Mouse (Mus musculus) liver, adult 2 months (tissue): ENCODE results near the gene Lypd3. TPM values are rescaled to one million over a fixed set of nuclear protein-coding genes. Genes with fewer than 3 reads are reported as not detected.
A peak's percentile ranks its signal among the peaks of the same experiment; 100 is the strongest.
"Not testable (repeated sequence)": the region's sequence is repeated elsewhere in the genome, so short reads cannot be mapped to it uniquely, and the experiment has no call there.

Experiments
- DNase-seq: peaks from one replicate; pipeline ENCODE4 v3.0.0-alpha.2; 2011; ENCODE audit warnings: low read depth, low spot score; ENCODE audit errors: extremely low read depth
- H3K27ac ChIP-seq: fragments of 200-500 bp; replicated peaks from 2 replicates; pipeline ENCODE4 v1.5.1; 2012; ENCODE audit warnings: low read depth, mild to moderate bottlenecking, control low read depth, inconsistent platforms, low read length; ENCODE audit not compliant: insufficient read depth
- H3K27me3 ChIP-seq: fragments of 200-500 bp; 2 replicates; pipeline ENCODE4 v1.6.1; 2012; ENCODE audit warnings: mild to moderate bottlenecking, moderate library complexity, low read length, inconsistent platforms; ENCODE audit not compliant: control insufficient read depth, insufficient read depth
- H3K36me3 ChIP-seq: fragments of 200-500 bp; 2 replicates; pipeline ENCODE4 v1.6.1; 2012; ENCODE audit warnings: low read length, inconsistent platforms; ENCODE audit not compliant: control insufficient read depth, insufficient read depth
- H3K4me1 ChIP-seq: fragments of 200-500 bp; 2 replicates; pipeline ENCODE4 v1.6.1; 2011; ENCODE audit warnings: low read length; ENCODE audit not compliant: control insufficient read depth, insufficient read depth
- H3K4me3 ChIP-seq: fragments of 200-500 bp; 2 replicates; pipeline ENCODE4 v1.5.1; 2011; ENCODE audit warnings: low read depth, mild to moderate bottlenecking, control low read depth, low read length, moderate library complexity; ENCODE audit not compliant: insufficient read depth
- H3K79me2 ChIP-seq: fragments of 200-500 bp; 2 replicates; pipeline ENCODE4 v1.6.1; 2012; ENCODE audit warnings: inconsistent platforms, mild to moderate bottlenecking, low read length, moderate library complexity; ENCODE audit not compliant: control insufficient read depth, insufficient read depth
- H3K9ac ChIP-seq: fragments of 200-500 bp; 2 replicates; pipeline ENCODE4 v1.6.1; 2012; ENCODE audit warnings: low read depth, mild to moderate bottlenecking, control low read depth, inconsistent platforms, low read length
- CTCF ChIP-seq: fragments of 200-500 bp; IDR thresholded peaks from 2 replicates; pipeline ENCODE4 v1.5.1; 2011; ENCODE audit warnings: low read depth, low read length, control low read depth
- POLR2A ChIP-seq: fragments of 200-500 bp; IDR thresholded peaks from 2 replicates; pipeline ENCODE4 v1.6.1; 2011; ENCODE audit warnings: low read length, control low read depth; ENCODE audit not compliant: insufficient read depth; ENCODE audit errors: extremely low read depth
- WGBS: fragments of 180-500 bp; shearing (Covaris S2); methylation state at CpG from one replicate; pipeline ENCODE4 v1.1.7; 2018; 5-methylcytosine and 5-hydroxymethylcytosine counted together
- polyA plus RNA-seq: library from polyadenylated mRNA; depleted of rRNA; stranded (reverse); fragments of >200 nt; gene quantifications from 2 replicates; pipeline ENCODE4 v1.2.3, GENCODE M21; 2012; rRNA removed
- total RNA-seq: library from RNA; depleted of rRNA; stranded (reverse); fragments of >200 nt; gene quantifications from 2 replicates; pipeline ENCODE4 v1.2.3, GENCODE M21; 2014; rRNA removed

Lypd3 gene
- total and polyA plus RNA-seq, 2 experiments = not detected

DNA sequence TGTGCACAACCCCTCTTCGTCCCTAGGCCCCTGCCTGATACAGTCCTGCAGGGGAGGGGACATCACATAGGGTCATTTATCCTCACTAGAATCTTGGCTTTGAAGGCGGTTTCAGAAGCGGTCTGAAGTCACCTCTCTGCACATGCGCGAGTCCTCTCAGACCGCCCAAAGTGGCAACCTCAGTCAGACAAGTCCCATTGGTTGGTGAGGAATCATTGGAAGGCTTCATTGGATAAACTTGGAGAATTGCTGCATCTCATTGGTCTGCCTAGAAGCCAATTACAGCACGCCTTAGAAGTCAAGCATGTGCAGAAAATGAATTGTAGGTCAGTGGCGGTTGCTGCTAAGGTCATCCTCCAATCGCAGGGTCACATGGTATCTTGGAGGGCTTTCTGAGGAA, 40.2 kb downstream of the Lypd3 start, which contains the start of gene Tex101:
TSS of gene Tex101 (minus strand) at position 101 of the 400 bp plus-strand sequence.
- Histone ChIP-seq H3K79me2 (no peaks in the 10 kb centered on the region), H3K27ac (no peak within 1 kb of the TSS), H3K36me3 (no peaks in the 10 kb centered on the region), H3K27me3 (no peaks in the 10 kb centered on the region), H3K4me1 (no peaks in the 10 kb centered on the region), H3K4me3 (no peak within 1 kb of the TSS), H3K9ac (no peak within 1 kb of the TSS)
- TF ChIP-seq CTCF = no peak
- TF ChIP-seq POLR2A = no peak
- WGBS = 86% methylated on average over 9 of the region's 9 CpGs
- no peak for DNase-seq

GRCm38 (mm10) chr7:24684121-24684520, 47.8 kb downstream of the Lypd3 start:
- 69% methylated on average over 7 of the region's 7 CpGs for WGBS
- not testable (repeated sequence) for H3K27me3 ChIP-seq, H3K27ac ChIP-seq, H3K9ac ChIP-seq, H3K4me1 ChIP-seq, H3K4me3 ChIP-seq, H3K79me2 ChIP-seq, H3K36me3 ChIP-seq
- DNase-seq = peak; percentile 3

GRCm38 (mm10) chr7:24687519-24687918, 51.2 kb downstream of the Lypd3 start:
- not testable (repeated sequence) for H3K4me1 ChIP-seq, H3K4me3 ChIP-seq, H3K27ac ChIP-seq, H3K79me2 ChIP-seq, H3K27me3 ChIP-seq, H3K9ac ChIP-seq, H3K36me3 ChIP-seq, DNase-seq
- WGBS = 87% methylated on average over 10 of the region's 10 CpGs

Other genes starting within 250 kb of the Lypd3 start
- gene Smg9, start 236.9 kb upstream of the Lypd3 start, total RNA-seq = 3.7 and 5.0 TPM in 2 replicates
- gene Smg9, start 236.9 kb upstream of the Lypd3 start, polyA plus RNA-seq = 11.7 and 17.8 TPM in 2 replicates
- gene Irgc1, start 184.3 kb upstream of the Lypd3 start, total RNA-seq = not detected in 2 replicates
- 0.20 TPM in 1 of 2 replicates, not detected in the other for gene Irgc1, start 184.3 kb upstream of the Lypd3 start, polyA plus RNA-seq
- gene Plaur, start 174.1 kb upstream of the Lypd3 start, total RNA-seq = 0.18 and 1.1 TPM in 2 replicates
- gene Plaur, start 174.1 kb upstream of the Lypd3 start, polyA plus RNA-seq = 0.22 and 0.97 TPM in 2 replicates
- 2.1 and 3.5 TPM in 2 replicates for gene Cadm4, start 154.5 kb upstream of the Lypd3 start, total RNA-seq
- gene Cadm4, start 154.5 kb upstream of the Lypd3 start, polyA plus RNA-seq = 5.3 and 6.5 TPM in 2 replicates
- gene Zfp428, start 129.5 kb upstream of the Lypd3 start, total RNA-seq = 1.4 TPM in 2 replicates
- 2.3 and 3.3 TPM in 2 replicates for gene Zfp428, start 129.5 kb upstream of the Lypd3 start, polyA plus RNA-seq
- not detected in 2 replicates for gene AC161166.1, start 124.1 kb upstream of the Lypd3 start, total RNA-seq
- gene AC161166.1, start 124.1 kb upstream of the Lypd3 start, polyA plus RNA-seq = not detected in 2 replicates
- 3.0 and 4.8 TPM in 2 replicates for gene Irgq, start 105.9 kb upstream of the Lypd3 start, total RNA-seq
- 12.5 and 14.0 TPM in 2 replicates for gene Irgq, start 105.9 kb upstream of the Lypd3 start, polyA plus RNA-seq
- not detected in 2 replicates for gene Pinlyp, start 90.4 kb upstream of the Lypd3 start, total RNA-seq
- not detected in 2 replicates for gene Pinlyp, start 90.4 kb upstream of the Lypd3 start, polyA plus RNA-seq
- 4.8 and 7.4 TPM in 2 replicates for gene Xrcc1, start 90.3 kb upstream of the Lypd3 start, total RNA-seq
- gene Xrcc1, start 90.3 kb upstream of the Lypd3 start, polyA plus RNA-seq = 12.6 and 17.1 TPM in 2 replicates
- gene Ethe1, start 49.0 kb upstream of the Lypd3 start, total RNA-seq = 71.1 and 91.4 TPM in 2 replicates
- 227 and 244 TPM in 2 replicates for gene Ethe1, start 49.0 kb upstream of the Lypd3 start, polyA plus RNA-seq
- gene Zfp575, start 48.9 kb upstream of the Lypd3 start, total RNA-seq = not detected in 2 replicates
- 0.02 TPM in 1 of 2 replicates, not detected in the other for gene Zfp575, start 48.9 kb upstream of the Lypd3 start, polyA plus RNA-seq
- gene Phldb3, start 25.8 kb upstream of the Lypd3 start, total RNA-seq = 1.4 and 1.5 TPM in 2 replicates
- gene Phldb3, start 25.8 kb upstream of the Lypd3 start, polyA plus RNA-seq = 3.4 and 3.5 TPM in 2 replicates
- not detected in 2 replicates for gene Tex101, start 40.1 kb downstream of the Lypd3 start, total RNA-seq
- not detected in 2 replicates for gene Tex101, start 40.1 kb downstream of the Lypd3 start, polyA plus RNA-seq
- gene BC049730, start 72.7 kb downstream of the Lypd3 start, total RNA-seq = not detected in 2 replicates
- not detected in 2 replicates for gene BC049730, start 72.7 kb downstream of the Lypd3 start, polyA plus RNA-seq
- not detected in 2 replicates for gene Gm4763, start 90.4 kb downstream of the Lypd3 start, total RNA-seq
- gene Gm4763, start 90.4 kb downstream of the Lypd3 start, polyA plus RNA-seq = not detected in 2 replicates
- not detected in 2 replicates for gene Cd177, start 123.8 kb downstream of the Lypd3 start, total RNA-seq
- 0.06 and 0.09 TPM in 2 replicates for gene Cd177, start 123.8 kb downstream of the Lypd3 start, polyA plus RNA-seq
- gene Ceacam10, start 140.7 kb downstream of the Lypd3 start, total RNA-seq = not detected in 2 replicates
- not detected in 2 replicates for gene Ceacam10, start 140.7 kb downstream of the Lypd3 start, polyA plus RNA-seq
- gene Gm9844, start 225.7 kb downstream of the Lypd3 start, total RNA-seq = not detected in 2 replicates
- gene Gm9844, start 225.7 kb downstream of the Lypd3 start, polyA plus RNA-seq = not detected in 2 replicates
- gene Lypd4, start 233.4 kb downstream of the Lypd3 start, total RNA-seq = not detected in 2 replicates
- not detected in 2 replicates for gene Lypd4, start 233.4 kb downstream of the Lypd3 start, polyA plus RNA-seq
- gene Dmrtc2, start 233.5 kb downstream of the Lypd3 start, total RNA-seq = not detected in 2 replicates
- not detected in 2 replicates for gene Dmrtc2, start 233.5 kb downstream of the Lypd3 start, polyA plus RNA-seq
- 205 and 255 TPM in 2 replicates for gene Rps19, start 247.8 kb downstream of the Lypd3 start, total RNA-seq
- gene Rps19, start 247.8 kb downstream of the Lypd3 start, polyA plus RNA-seq = 191 and 262 TPM in 2 replicates